Mouse (Mus musculus) cerebellum, postnatal 14 days (tissue): ENCODE data around the gene Prol1.
"Not testable (repeated sequence)": the region's sequence is repeated elsewhere in the genome, so short reads cannot be mapped to it uniquely, and the experiment has no call there.

Source experiments
- DNase-seq, 2 experiments: peaks; one replicate each; pipeline ENCODE4 v3.0.0; 2021; ENCODE audit warnings: mixed read lengths in 2 of 2

The Prol1 gene

GRCm38 (mm10) chr5:88317012-88317411 lies at the start of gene Prol1:
Prol1 (plus strand) TSS chr5:88317312.
- DNase-seq, result no peak

GRCm38 (mm10) chr5:88268619-88269018 lies 48.5 kb upstream of the Prol1 start, which contains the start of gene Gm7714:
Gm7714 (plus strand) TSS chr5:88268919.
- no peak for DNase-seq

- not testable (repeated sequence) for DNase-seq
Measured at GRCm38 (mm10) chr5:88311307-88311706, 5.8 kb upstream of the Prol1 start.

GRCm38 (mm10) chr5:88348533-88348932 lies 31.4 kb downstream of the Prol1 start:
- not testable (repeated sequence) for DNase-seq

DNA sequence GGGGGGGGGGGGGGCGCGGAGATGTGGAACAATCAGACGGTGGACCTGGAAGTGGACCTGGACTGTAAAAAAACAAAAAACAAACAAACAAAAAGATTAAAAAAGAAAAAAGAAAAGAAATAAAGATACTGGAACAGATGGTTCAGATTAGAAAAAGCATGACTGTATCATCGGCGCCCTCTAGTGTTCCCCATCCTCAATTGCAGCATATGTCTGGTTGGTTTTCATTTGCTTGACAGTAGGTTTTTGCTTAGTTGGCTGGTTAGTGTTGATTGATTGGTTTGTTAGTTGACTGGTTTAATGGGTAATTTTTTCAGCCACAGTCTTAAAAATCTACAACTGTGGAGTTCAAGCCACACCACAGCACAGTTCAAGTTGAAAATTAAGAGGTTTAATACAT lies 47.7 kb downstream of the Prol1 start:
- DNase-seq, result peak; percentile 42 to 54

DNA sequence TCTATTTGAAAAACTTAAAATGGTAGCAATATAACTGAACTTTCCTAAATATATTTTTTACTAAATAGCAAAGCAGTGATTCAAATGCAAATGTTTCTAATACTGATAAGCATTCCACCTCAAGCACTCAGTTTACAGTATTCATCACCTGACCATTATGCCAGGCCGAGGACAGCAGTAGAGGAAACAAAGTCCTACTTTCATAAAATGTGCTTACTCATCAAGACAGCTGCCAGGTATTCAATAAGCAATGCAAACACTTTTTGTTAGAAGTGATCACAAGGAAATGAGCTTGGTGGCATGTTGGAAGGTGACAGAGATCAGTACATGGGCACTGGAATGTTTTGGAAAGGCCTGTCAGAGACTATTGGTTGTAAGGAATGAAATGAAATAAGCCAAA lies 49.8 kb downstream of the Prol1 start:
- DNase-seq, result no peak

- no peak for DNase-seq
Measured at GRCm38 (mm10) chr5:88370578-88371232, 53.6 kb downstream of the Prol1 start.

DNA sequence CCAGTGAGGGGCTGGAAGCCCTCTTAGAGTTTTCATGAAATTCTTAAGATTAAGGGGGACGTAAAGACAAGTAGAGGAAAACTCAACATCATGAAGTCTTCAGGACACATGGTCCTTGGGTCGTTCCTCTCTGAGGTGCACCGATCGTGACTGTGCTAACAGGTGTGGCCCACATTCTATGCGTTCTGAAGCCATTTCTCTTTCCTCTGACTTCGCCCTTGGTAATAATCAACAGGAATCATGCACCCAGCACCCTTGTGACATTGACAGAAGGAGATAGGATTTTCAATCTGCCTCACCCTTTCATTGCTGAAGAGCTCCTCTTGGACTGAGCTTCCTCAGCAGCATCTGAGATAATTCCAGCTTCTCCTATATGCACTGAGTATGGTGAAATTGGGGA lies 55.5 kb downstream of the Prol1 start:
- no peak for DNase-seq

DNA sequence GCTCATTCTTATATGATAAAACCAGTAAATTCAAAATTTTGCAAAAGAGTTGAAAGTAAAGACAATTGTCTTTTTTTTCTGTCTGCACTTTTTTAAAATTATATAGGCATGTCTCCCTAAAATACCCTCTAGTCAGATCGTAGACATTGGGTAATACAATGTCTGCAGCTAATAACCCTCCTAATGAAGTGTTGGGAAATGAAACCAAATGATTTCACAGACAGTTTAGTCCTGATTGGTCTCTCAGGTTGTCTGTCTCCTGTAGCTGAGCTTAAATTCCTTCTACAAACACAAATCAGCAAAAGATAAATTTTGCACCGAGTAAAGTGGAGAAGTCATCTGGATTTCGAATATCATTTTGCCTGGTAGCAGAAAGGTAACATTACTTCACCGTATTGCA lies 58.7 kb downstream of the Prol1 start, which contains the start of gene Amtn:
Gene Amtn (plus strand): TSS at position 301 of the 400 bp plus-strand sequence.
- DNase-seq, result no peak
